Mouse (Mus musculus): ENCODE data around the gene Tssk4. TPM values are rescaled to one million over a fixed set of nuclear protein-coding genes. Genes with fewer than 3 reads are reported as not detected.

Tssk4 gene
- polyA plus RNA-seq, 1 experiment from 2014 or later = 1.1 TPM

GRCm38 (mm10) chr14:55618486-55619195 is 31.3 kb upstream of the Tssk4 start:
- peak overlapping the region; percentile 52 for H3K4me2 ChIP-seq
- no peaks in the 10 kb centered on the region for H3K27me3 ChIP-seq
- H3K9me3 ChIP-seq = no peaks in the 10 kb centered on the region
- ATAC-seq (ENCODE audit: borderline replicate concordance, extremely low read depth, low FRiP score, low TSS enrichment) = no peak
- H3K4me1 ChIP-seq = peaks cover 7% of the 10 kb centered on the region; the same call in 1 of the 2 replicates
- 27% methylated on average over 22 of the region's 22 CpGs for WGBS
- peak overlapping the region; percentile 21 for H3K9ac ChIP-seq
- peak overlapping the region; percentile 26; the same call in 1 of the 2 replicates for H3K27ac ChIP-seq
- no peaks in the 10 kb centered on the region for H3K36me3 ChIP-seq
- H3K4me3 ChIP-seq = peak overlapping the region; percentile 36

- peaks cover 92% of the 10 kb centered on the region for H3K36me3 ChIP-seq
- no peak overlapping the region for H3K4me2 ChIP-seq
- no peak overlapping the region for H3K27ac ChIP-seq
- 87% methylated on average over 27 of the region's 27 CpGs for WGBS
- no peak overlapping the region for H3K9ac ChIP-seq
- no peak overlapping the region for H3K4me3 ChIP-seq
- H3K4me1 ChIP-seq = no peaks in the 10 kb centered on the region
- no peaks in the 10 kb centered on the region for H3K9me3 ChIP-seq
- no peak for ATAC-seq (ENCODE audit: borderline replicate concordance, extremely low read depth, low FRiP score, low TSS enrichment)
- H3K27me3 ChIP-seq = no peaks in the 10 kb centered on the region
These were observed 21.7 kb upstream of the Tssk4 start for GRCm38 (mm10) chr14:55628077-55628827.

- Histone ChIP-seq H3K36me3 (peaks cover 96% of the 10 kb centered on the region), H3K27ac (no peak overlapping the region), H3K27me3 (no peaks in the 10 kb centered on the region), H3K9me3 (no peaks in the 10 kb centered on the region), H3K9ac (no peak overlapping the region), H3K4me3 (no peak overlapping the region), H3K4me2 (no peak overlapping the region), H3K4me1 (no peaks in the 10 kb centered on the region; the same call in 1 of the 2 replicates)
- 52% methylated on average over 5 of the region's 5 CpGs for WGBS
- no peak for ATAC-seq (ENCODE audit: borderline replicate concordance, extremely low read depth, low FRiP score, low TSS enrichment)
These were observed 20.7 kb upstream of the Tssk4 start for GRCm38 (mm10) chr14:55629312-55629711.

GRCm38 (mm10) chr14:55634874-55635522 is 15.0 kb upstream of the Tssk4 start:
- Histone ChIP-seq H3K9me3 (no peaks in the 10 kb centered on the region), H3K4me2 (peak overlapping the region; percentile 98), H3K27ac (peak overlapping the region; percentile 58), H3K27me3 (no peaks in the 10 kb centered on the region), H3K4me1 (peaks cover 15% of the 10 kb centered on the region; the same call in 1 of the 2 replicates), H3K36me3 (peaks cover 72% of the 10 kb centered on the region), H3K9ac (peak overlapping the region; percentile 81), H3K4me3 (peak overlapping the region; percentile 80)
- ATAC-seq (ENCODE audit: borderline replicate concordance, extremely low read depth, low FRiP score, low TSS enrichment) = peak; percentile 53; the same call in 1 of the 2 replicates
- WGBS = 2% methylated on average over 23 of the region's 23 CpGs

GRCm38 (mm10) chr14:55635523-55636007 is 14.4 kb upstream of the Tssk4 start, which contains the start of gene Ipo4:
Gene Ipo4 (minus strand): TSS chr14:55635957.
- Histone ChIP-seq H3K9ac (peak within 1 kb of the TSS; percentile 81), H3K4me3 (peak within 1 kb of the TSS; percentile 80), H3K27me3 (no peaks in the 10 kb centered on the region), H3K9me3 (no peaks in the 10 kb centered on the region), H3K27ac (peak within 1 kb of the TSS; percentile 58), H3K36me3 (peaks cover 72% of the 10 kb centered on the region), H3K4me2 (peak within 1 kb of the TSS; percentile 98), H3K4me1 (peaks cover 15% of the 10 kb centered on the region; the same call in 1 of the 2 replicates)
- peak; percentile 87 for ATAC-seq (ENCODE audit: borderline replicate concordance, extremely low read depth, low FRiP score, low TSS enrichment)
- 1% methylated on average over 33 of the region's 33 CpGs for WGBS

- no peak within 1 kb of the TSS for H3K4me2 ChIP-seq
- H3K36me3 ChIP-seq = peaks cover 58% of the 10 kb centered on the region
- peaks cover 21% of the 10 kb centered on the region for H3K4me1 ChIP-seq
- no peak within 1 kb of the TSS for H3K9ac ChIP-seq
- no peaks in the 10 kb centered on the region for H3K9me3 ChIP-seq
- WGBS = 86% methylated on average over 9 of the region's 9 CpGs
- no peaks in the 10 kb centered on the region for H3K27me3 ChIP-seq
- no peak within 1 kb of the TSS for H3K27ac ChIP-seq
- no peak for ATAC-seq (ENCODE audit: borderline replicate concordance, extremely low read depth, low FRiP score, low TSS enrichment)
- no peak within 1 kb of the TSS for H3K4me3 ChIP-seq
These were observed 12.2 kb upstream of the Tssk4 start, which contains the start of gene Gm49378 for GRCm38 (mm10) chr14:55637795-55638194. Gene Gm49378 (minus strand): TSS chr14:55637895.

- 96% methylated on average over 14 of the region's 14 CpGs for WGBS
- H3K27ac ChIP-seq = no peak overlapping the region
- peaks cover 45% of the 10 kb centered on the region for H3K36me3 ChIP-seq
- no peaks in the 10 kb centered on the region for H3K27me3 ChIP-seq
- H3K4me3 ChIP-seq = no peak overlapping the region
- no peak overlapping the region for H3K4me2 ChIP-seq
- no peak overlapping the region for H3K9ac ChIP-seq
- ATAC-seq (ENCODE audit: borderline replicate concordance, extremely low read depth, low FRiP score, low TSS enrichment) = no peak
- H3K9me3 ChIP-seq = no peaks in the 10 kb centered on the region
- H3K4me1 ChIP-seq = peaks cover 24% of the 10 kb centered on the region
These were observed 9.2 kb upstream of the Tssk4 start for GRCm38 (mm10) chr14:55640816-55641215.

GRCm38 (mm10) chr14:55641291-55641690 is 8.7 kb upstream of the Tssk4 start:
- no peaks in the 10 kb centered on the region for H3K27me3 ChIP-seq
- H3K9ac ChIP-seq = no peak overlapping the region
- no peaks in the 10 kb centered on the region for H3K9me3 ChIP-seq
- peaks cover 20% of the 10 kb centered on the region for H3K4me1 ChIP-seq
- WGBS = 92% methylated on average over 13 of the region's 13 CpGs
- peaks cover 45% of the 10 kb centered on the region for H3K36me3 ChIP-seq
- H3K4me2 ChIP-seq = no peak overlapping the region
- H3K27ac ChIP-seq = no peak overlapping the region
- no peak for ATAC-seq (ENCODE audit: borderline replicate concordance, extremely low read depth, low FRiP score, low TSS enrichment)
- no peak overlapping the region for H3K4me3 ChIP-seq

- Histone ChIP-seq H3K36me3 (peaks cover 40% of the 10 kb centered on the region), H3K4me3 (peak overlapping the region; percentile 91), H3K9ac (peak overlapping the region; percentile 97), H3K27me3 (no peaks in the 10 kb centered on the region), H3K27ac (peak overlapping the region; percentile 96), H3K9me3 (no peaks in the 10 kb centered on the region), H3K4me1 (peaks cover 18% of the 10 kb centered on the region), H3K4me2 (peak overlapping the region; percentile 78)
- peak; percentile 15; the same call in 1 of the 2 replicates for ATAC-seq (ENCODE audit: borderline replicate concordance, extremely low read depth, low FRiP score, low TSS enrichment)
- 16% methylated on average over 8 of the region's 8 CpGs for WGBS
These were observed 7.3 kb upstream of the Tssk4 start for GRCm38 (mm10) chr14:55642679-55643059.

- H3K36me3 ChIP-seq = peaks cover 34% of the 10 kb centered on the region
- H3K27me3 ChIP-seq = no peaks in the 10 kb centered on the region
- H3K9me3 ChIP-seq = no peaks in the 10 kb centered on the region
- peak within 1 kb of the TSS; percentile 78 for H3K4me2 ChIP-seq
- H3K9ac ChIP-seq = peak within 1 kb of the TSS; percentile 97
- peak within 1 kb of the TSS; percentile 91 for H3K4me3 ChIP-seq
- peak; percentile 92 for ATAC-seq (ENCODE audit: borderline replicate concordance, extremely low read depth, low FRiP score, low TSS enrichment)
- H3K27ac ChIP-seq = peak within 1 kb of the TSS; percentile 96
- H3K4me1 ChIP-seq = peaks cover 18% of the 10 kb centered on the region
- under 1% methylated on average over 86 of the region's 89 CpGs for WGBS
These were observed 6.7 kb upstream of the Tssk4 start, which contains the start of gene Tm9sf1 for GRCm38 (mm10) chr14:55643060-55643907. Gene Tm9sf1 (minus strand): TSS chr14:55643806.
